Mouse (Mus musculus): ENCODE data around the gene Tmub1. TPM values are rescaled to one million over a fixed set of nuclear protein-coding genes. Genes with fewer than 3 reads are reported as not detected.
A peak's percentile ranks its signal among the peaks of the same experiment; 100 is the strongest.
"Not testable (repeated sequence)": the region's sequence is repeated elsewhere in the genome, so short reads cannot be mapped to it uniquely, and the experiment has no call there.

Tmub1 gene
- total RNA-seq, 2 experiments from 2014 or later, result 9.1 to 10.5 TPM

DNA sequence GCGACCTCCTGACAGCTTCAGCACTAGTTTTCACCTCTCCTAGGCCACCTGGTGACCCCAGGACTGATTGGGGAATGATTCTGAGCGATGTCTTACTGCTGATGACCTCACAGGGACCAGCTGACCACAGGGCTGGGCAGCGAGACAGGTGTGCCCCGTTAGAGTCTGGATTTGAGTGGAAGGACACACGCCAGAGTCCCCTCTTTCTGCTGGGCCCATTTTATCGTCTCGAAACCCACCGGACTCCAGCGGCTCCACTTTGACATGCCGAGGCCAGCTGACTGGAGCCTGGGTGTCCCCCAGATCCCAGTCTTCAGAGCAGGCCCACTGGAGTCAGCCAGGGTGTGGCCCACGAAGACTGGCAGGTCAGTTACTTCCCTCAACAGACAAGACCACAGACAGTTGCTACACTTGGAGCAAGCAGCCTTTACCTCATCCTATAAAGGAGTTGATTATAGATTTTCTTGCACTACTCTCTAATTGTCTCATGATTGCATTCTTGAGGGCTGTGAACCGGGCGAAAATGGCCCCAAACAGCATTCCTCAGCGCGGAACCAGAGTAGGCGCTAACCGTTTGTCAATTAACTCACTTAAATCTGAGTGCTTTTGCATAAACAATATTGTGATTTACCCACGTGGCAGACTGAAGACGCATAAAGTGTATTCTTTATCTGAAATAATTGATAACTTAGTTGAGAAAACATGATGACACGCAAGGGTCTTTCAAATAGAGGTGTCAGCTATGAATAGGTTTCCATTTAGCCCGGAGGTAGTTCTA is 23.5 kb downstream of the Tmub1 start:
- no peak for DNase-seq

DNA sequence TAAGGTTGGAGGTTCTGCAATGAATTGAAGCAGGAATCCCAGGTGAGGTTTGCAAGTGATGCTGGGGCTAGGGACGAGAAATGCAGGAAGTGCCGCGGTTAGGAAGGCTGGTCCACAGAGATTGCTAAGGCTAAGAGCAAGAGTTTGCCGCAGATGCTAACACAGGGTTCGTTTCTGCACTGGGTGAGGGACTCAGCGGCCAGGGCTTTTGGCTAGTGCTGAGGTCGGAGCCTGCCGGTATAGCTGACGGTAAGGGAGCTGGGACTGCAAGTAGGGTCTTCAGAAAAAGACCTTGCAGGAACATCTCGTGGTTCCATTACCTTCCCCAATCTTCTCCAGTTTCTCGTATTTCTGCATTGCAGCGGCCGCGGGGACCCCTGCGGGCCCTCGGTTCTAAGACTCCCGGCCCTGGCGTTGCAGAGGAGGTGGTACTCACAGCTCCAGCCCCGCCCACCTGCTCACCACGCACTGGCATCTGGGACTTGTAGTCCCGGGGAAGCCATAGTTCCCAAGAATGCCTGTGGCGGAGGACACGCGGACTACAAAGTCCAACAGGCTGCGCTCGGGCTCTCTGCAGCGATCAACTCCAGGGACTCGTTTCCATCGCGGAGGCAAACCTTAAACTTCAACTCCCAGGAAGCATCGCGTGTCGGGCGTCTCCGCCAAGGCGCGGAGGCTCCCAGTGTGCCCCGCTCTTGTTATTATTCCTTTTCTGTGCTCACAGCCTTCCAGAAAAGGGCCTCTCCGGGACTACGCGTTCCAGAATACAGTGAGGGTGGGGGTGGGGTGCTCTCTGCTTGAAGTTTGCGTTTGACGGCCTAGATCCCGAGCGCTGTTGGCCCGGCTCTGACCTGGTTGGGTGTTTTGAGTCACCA is 24.3 kb downstream of the Tmub1 start, which contains the start of the genes Cdk5 and Slc4a2:
Cdk5 (minus strand) TSS at position 402 of the 875 bp plus-strand sequence.
Slc4a2 (plus strand) TSS at position 709 of the 875 bp plus-strand sequence.
- DNase-seq, result peak; percentile 97

DNA sequence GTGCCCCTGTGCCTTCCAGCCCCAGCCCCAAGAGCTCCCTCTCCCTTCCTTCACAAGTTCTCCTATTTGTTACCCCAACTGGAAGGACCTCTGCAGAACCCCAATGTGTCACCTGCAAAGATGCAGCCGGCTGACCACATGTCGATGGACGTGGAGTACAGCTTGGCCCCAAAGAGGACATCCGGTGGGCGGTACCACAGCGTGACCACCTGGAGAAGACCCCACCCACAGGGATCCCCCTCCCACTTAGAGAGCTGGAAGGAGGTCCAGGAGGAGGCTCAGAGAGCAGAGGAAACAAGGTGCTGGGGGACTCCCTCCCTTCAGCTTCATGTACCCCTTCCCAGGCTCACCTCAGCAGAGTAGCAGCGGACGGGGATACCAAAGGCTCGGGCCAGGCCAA is 27.3 kb downstream of the Tmub1 start:
- DNase-seq, result no peak

DNA sequence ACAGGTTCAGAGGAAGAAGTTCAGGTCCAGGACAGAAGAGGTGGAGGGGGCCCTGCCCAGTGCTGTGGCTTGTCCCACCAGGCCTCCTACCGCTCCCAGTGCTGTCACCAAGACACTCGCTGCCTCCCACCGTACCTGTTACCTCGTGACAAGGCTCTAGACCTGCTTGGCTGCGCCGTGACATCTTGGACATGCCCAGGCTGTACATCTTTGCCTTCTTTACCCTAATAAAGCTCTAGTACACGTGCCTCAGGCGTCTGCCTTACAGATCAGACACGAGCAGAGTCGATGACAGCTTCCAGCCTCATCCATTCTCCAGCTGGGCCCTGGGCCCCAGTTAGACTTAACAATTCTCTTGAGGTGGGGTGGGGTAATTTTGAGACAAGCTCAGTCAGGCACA is 30.1 kb downstream of the Tmub1 start:
- DNase-seq, result no peak

DNA sequence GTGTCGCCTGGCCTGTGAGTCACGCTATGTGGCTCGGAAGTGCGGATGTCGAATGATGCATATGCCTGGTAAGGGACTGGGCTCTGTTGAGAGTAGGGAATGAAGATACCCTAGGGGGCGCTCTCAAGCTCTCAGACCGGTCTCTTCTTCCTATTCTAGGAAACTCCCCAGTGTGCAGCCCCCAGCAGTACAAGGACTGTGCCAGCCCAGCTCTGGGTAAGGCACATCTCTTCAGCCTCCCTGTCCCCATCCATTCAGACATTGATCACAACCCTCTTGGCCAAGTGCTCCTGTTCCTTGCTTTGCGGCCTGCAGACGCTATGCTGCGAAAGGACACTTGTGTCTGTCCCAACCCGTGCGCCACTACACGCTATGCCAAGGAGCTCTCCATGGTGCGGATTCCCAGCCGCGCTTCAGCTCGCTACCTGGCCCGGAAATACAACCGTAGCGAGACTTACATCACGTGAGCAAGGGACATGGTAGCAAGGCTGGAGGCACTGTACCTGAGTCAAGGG is 31.4 kb downstream of the Tmub1 start:
- DNase-seq, result peak; percentile 77

DNA sequence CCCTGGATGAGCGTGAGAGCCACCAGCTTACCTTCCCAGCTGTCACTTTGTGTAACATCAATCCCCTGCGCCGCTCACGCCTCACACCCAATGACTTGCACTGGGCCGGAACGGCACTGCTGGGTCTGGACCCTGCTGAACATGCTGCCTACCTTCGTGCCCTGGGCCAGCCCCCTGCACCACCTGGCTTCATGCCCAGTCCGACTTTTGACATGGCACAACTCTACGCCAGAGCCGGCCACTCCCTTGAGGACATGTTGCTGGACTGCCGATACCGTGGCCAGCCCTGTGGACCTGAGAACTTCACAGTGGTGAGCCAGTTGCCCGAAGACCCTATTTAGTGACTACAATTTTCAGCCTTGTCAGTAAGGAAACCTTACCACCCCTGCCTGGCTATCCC is 33.7 kb downstream of the Tmub1 start:
- peak; percentile 53 for DNase-seq

DNA sequence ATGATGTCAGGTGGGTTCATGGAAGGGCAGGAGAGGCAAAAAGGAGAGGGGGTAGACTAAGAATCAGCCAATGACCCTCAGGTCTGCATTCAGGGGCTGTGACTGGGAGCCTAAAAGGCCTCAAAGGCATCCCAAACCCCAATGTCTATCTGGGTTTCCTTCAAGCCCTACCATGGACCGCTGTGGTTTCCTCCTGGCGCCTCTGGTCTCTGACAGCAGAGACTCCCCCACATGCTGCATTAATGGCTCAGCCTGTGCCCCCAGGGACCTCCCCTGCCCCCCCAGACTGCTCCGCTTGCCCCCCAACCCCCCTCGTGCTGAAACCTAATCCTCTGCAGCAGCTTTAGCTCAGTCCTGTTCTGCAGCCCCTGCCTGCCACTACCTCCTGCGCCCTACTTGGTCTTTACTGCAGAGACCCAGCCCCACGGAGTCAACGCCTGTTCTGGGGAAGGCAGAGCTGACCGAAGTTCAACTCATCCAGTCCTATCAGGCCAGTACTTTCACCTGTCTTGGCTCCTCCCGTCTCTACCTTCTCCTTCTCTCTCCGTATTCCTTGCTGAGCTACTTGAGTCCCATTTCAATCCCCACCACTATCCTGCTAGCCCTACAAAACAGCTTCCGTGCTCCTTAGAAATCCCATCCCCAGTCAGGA is 34.5 kb downstream of the Tmub1 start, which contains the start of gene Asic3:
Asic3 (plus strand) TSS at position 351 of the 652 bp plus-strand sequence.
- no peak for DNase-seq

DNA sequence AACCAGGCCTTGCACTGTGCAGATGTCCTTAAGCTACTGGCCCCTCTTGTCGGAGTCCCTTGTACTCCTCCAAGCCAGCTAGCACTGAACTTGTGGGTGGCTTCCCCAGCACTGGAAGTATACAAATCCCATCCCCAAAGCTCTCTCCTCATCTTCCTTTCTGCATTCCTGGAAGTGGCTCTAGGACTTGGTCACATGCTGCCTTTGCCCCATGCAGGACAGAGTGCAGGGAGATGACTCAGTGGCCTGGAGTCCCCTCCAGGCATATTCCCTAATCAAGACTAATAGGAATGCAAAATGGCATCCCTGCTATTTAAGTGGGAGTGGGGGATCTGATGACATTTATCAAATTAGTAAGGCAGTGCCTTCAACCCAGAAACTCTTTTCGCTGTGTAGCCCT is 35.6 kb downstream of the Tmub1 start:
- no peak for DNase-seq

DNA sequence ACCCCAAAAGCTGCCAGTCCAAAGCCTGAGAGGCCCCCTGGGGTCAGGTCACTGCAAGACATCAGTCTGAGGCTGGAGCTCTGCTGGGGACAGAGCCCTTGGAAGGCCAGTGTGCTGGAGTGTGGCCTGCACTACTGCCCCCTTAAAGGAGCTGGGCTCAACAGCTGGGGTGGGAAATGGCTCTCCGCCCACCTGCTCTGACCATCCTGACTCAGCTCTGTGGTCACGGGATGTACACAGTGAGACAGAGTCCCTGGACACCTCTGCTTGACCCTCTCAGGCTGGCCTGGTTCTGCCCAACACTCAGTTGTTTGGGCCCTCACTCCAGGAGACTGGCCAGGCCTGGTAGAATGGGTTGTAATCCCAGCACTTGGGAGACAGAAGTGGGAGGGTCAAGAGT is 38.2 kb downstream of the Tmub1 start:
- DNase-seq, result no peak

DNA sequence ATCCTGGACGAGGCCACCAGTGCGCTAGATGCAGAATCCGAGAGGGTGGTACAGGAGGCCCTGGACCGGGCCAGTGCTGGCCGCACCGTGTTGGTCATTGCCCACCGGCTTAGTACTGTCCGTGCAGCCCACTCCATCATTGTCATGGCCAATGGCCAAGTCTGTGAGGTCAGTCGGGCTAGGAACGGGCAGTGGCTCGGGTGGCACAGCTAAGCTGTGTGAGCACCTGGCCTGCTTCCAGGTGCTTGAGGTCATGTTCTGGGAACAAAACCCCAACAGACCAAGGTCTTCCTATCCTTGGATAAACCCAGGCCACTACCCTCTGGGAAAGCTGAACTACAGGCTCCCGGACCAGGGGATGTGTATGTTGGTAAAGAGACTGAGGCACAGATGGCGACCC is 39.0 kb downstream of the Tmub1 start:
- peak; percentile 74 for DNase-seq

DNA sequence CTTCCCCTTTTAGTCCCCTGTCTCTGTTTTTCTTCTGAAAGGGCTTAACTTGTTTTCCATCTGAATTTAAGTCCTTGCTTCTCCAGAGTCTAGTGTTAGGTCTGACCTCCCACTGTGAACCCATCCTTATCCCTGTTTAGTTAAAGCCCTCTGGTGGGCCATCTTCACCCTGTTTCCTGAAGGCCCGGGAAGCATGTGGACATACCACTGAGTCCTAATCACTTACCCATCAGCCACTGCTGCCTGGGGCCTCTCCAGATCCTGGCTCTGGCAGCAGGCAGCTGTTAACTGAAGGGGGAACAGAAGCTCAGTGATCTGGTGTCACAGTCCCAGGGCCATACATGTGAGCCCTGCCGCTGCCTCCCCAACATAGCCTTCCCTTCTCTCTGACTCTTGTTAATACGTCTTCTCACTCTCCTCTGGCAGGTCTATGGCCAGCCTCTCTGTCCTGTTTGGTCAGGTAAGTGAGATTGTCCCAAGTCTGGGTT is 42.2 kb downstream of the Tmub1 start:
- DNase-seq, result no peak

DNA sequence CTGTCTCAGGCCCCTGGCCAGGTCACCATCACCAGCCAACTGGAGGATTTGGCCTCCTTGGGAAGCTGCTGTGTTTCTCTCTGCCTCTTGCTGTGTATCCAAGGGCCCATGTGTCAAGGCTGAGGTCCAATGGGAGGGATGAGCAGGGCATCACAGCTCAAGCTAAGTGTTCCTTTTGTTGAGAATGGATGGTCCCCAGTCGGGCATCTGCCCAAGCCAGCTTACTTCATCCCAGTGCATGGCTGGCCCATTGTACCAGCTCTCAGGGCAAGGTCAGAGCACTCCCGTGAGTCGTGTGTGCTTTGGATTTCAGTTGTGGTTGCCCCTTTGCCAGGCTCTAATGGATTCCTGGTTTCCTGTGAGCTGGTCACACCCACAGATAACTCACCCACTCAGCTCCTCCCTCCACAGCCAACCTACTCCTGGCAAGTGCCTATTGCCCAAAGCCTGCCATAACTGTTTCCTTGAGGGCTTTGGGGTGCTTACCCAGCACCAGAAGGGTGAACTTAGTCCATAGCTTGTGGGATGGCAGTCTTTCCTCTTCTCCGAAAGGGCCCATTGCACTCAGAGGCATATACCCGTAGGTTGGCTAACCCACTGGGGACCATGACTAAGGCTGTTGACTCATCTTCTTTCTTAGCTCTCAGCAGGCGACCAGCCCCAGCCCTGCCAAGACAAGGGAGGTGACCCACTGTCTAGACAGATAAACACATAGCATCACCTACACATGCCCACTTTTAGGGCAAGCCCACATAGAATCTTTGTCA is 42.9 kb downstream of the Tmub1 start:
- no peak for DNase-seq

DNA sequence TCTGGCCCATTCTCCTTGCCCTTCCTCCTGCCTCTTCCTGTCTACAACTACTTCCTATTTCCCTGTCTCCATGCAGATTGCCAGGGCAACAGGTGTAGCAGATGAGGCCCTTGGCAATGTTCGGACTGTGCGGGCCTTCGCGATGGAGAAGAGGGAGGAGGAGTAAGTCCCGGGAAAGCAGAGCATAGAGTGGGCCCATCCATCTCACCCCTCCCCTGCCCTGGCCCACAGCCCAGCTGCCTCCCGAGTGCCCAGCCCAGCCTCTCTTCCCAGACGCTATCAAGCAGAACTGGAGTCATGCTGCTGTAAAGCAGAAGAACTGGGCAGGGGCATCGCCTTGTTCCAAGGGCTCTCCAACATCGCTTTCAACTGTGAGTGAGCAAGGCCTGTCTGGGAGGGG is 45.7 kb downstream of the Tmub1 start:
- DNase-seq, result no peak

DNA sequence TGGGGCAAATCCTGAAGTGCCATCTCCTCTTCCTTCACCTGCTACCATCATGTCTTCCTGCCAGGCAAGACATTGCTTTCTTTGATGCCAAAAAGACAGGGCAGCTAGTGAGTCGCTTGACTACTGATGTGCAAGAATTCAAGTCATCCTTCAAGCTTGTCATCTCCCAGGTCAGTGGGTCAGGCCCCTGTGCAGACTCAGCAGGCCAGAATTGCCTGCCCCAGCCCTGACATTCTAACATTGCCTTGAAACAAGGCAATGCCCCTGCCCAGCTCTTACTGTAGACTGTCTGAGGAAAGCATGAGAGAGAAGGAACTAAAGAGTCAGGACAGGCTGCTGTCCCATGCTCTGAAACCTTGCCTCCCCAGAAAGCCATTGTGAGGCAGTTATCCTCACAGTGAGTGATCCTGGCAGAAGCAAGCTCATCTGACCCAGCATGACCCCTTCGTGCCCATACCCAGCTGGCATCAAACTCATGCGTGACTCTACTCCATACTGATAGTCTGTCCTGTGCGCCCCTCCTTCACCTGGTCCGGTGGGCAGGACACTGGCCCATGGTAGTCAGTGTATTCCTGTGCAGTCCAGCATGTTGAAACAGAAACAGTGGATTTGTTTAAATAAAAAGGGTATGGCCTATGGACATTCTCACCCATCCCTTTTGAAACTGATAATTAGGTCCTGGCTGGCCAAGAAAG is 46.6 kb downstream of the Tmub1 start:
- DNase-seq, result no peak

DNA sequence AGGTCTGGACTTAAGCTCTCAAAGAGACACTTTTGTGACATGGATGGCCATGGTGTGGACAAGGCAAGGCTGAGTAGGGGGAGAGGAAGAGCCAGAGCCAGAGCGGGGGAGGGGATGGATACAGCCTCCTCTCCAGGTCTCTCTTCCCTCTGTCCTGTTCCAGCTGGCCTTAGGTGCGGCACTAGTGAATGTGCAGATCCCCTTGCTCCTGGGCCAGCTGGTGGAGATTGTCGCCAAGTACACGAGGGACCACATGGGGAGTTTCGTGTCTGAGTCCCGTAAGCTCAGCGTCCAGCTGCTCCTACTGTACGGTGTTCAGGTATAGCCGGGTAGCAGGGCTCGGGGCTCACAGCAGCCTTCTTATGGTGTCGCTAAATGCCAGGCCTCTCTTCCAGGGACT is 47.3 kb downstream of the Tmub1 start:
- DNase-seq, result no peak

DNA sequence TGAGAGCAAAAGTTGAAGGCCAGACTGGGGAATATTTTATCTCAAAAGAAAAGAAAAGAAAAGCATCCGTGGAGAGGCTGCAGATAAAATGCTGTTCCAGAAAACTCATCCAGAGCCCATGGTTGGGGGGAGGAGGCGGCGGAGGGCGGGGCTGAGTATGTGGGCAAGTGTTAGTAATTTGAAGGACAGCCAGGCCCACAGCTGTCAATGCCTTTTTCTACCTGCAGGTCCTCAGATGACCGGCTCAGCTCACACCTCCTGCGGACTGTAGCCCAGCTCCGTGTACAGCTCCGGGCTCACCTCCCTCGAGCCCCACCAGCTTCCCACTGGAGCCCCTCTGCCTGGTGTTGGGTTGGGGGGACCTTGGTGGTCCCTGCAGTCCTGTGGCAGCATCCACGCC is 48.0 kb downstream of the Tmub1 start:
- DNase-seq, result no peak

DNA sequence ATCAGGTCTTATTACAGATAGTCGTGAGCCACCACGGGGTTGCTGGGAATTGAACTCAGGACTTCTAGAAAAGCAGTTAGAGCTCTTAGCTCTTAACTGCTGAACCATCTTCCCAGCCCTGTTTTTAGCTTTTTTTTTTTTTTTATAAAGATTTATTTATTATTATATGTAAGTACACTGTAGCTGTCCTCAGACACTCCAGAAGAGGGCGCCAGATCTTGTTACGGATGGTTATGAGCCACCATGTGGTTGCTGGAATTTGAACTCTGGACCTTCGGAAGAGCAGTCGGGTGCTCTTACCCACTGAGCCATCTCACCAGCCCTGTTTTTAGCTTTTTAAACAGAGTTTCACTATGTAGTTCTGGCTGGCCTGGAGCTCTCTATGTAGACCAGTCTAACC is 51.4 kb downstream of the Tmub1 start:
- DNase-seq, result not testable (repeated sequence)

All from adrenal gland, postnatal 10 days (tissue).